Mouse (Mus musculus) monocyte, adult 5-6 weeks (primary cell): ENCODE results near the gene Shisa2. TPM values are rescaled to one million over a fixed set of nuclear protein-coding genes. Genes with fewer than 3 reads are reported as not detected.

Experiments
- ATAC-seq: fragments of 153-309, 156-312 bp; replicated peaks from 2 replicates; pipeline ENCODE4 v1.8.0; 2017; ENCODE audit warnings: mild to moderate bottlenecking; ENCODE audit not compliant: low TSS enrichment, insufficient number of reproducible peaks, severe bottlenecking, poor library complexity, low FRiP score
- total RNA-seq: library from RNA; stranded (forward); fragments of 200-1000, 200-491, 200-594 nt; gene quantifications from 3 replicates; pipeline ENCODE4 v1.2.3, GENCODE M21; 2017

Shisa2 gene
- total RNA-seq, 1 experiment from 2014 or later, result not detected

- ATAC-seq, result no peak
These were observed 52.5 kb downstream of the Shisa2 start for GRCm38 (mm10) chr14:59677598-59678003.

Other genes starting within 250 kb of the Shisa2 start
- 2.9 to 6.6 TPM (median 6.6 TPM) in 3 replicates for gene Phf11c, start 229.9 kb upstream of the Shisa2 start, total RNA-seq
- 42.6 to 56.7 TPM (median 54.3 TPM) in 3 replicates for gene Setdb2, start 184.4 kb upstream of the Shisa2 start, total RNA-seq
- 13.2 to 39.5 TPM (median 26.0 TPM) in 3 replicates for gene Cab39l, start 184.3 kb upstream of the Shisa2 start, total RNA-seq
- 23.8 to 26.5 TPM (median 25.9 TPM) in 3 replicates for gene Cdadc1, start 27.3 kb upstream of the Shisa2 start, total RNA-seq